Mouse (Mus musculus): ENCODE measurements around the gene Sema5b. TPM values are rescaled to one million over a fixed set of nuclear protein-coding genes. Genes with fewer than 3 reads are reported as not detected.

Gene Sema5b
- total RNA-seq, 1 experiment from 2014 or later: not detected

DNA sequence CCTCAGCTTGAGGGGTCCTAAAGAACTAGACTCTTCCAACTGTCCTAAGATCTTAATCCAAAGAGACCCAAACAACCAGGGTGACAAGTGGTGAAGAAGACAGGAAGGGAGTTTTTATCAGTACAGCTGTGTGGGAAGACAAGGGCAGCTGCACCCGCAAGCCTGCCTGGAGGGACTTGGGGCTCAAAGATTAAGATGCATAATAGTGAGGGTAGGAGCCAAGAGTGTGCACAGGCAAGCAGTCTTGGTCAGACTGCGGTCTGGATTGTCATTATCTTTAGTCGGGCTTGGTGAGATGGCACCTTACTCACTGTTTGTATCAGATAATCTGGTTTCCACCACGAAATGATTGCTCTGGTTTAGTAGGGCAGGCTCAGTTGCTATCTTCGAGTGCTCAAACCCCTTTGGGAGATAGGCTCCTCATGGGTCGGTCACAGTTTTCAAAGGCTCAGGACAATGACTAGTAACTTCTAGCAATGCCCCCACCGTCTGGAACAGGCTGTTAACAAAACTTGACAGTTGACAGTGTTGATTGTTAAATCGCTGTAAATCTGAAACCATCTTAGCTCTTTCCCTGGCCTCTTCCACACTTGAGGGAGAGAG lies 136.7 kb downstream of the Sema5b start:
- no peak for ATAC-seq (replicated peaks; ENCODE audit: insufficient number of reproducible peaks, low FRiP score, low TSS enrichment, poor library complexity, severe bottlenecking)

DNA sequence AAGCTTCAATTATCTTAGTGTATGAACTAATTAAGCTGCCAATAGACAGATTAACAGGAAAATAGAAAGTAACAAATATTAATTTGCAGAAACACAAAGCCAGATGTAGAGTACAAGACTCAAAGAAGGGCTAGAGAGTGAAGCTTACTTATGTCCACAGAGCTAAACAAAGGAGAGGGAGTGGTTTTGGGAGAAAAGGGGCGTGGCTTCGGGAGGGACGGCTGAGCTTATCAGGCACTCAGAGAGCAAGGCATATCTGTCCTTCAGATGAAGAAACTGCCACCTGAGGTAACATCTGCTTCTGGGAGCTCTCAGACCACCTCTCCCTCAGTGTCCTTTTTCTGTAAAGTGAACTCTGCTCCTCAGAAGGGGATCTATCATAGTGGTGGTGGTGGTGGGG lies 137.5 kb downstream of the Sema5b start:
- no peak for ATAC-seq (replicated peaks; ENCODE audit: insufficient number of reproducible peaks, low FRiP score, low TSS enrichment, poor library complexity, severe bottlenecking)

DNA sequence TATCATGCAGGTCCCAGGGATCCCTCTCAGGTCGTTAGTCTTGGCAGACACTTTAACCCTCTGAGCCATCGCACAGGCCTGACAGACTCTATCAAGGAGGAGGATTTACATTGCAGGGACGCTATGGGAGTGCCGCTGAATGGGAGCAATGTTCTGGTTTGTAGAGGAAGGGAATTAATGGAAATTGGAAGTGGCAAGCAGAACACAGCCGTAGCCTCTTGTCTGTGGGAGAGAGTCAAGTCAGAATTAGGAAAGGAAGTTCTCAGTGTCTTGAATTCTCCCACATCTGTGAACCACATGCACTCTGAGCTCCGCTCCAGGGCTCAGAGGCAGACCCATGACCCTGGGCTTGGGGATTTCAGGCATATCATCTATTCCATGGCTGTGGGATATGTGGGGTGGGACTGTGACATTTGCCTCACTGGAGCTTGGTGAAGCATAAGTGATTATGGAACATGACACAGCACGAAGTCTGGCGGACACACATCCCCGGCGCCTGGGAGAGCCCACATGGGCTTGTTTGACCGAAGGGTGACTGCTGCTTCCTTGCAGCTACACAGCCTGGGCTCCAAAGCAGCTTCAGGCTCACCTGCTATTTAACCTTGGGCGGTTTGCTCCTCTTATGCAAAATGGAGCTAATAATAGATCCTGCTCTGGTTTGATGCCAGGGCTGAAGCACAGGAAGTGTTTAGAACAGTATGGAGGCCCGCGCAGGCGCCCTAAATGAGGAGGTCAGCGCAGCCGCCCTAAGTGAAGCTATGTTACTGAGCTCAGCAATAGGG lies 140.6 kb downstream of the Sema5b start:
- ATAC-seq (replicated peaks; ENCODE audit: insufficient number of reproducible peaks, low FRiP score, low TSS enrichment, poor library complexity, severe bottlenecking): no peak

DNA sequence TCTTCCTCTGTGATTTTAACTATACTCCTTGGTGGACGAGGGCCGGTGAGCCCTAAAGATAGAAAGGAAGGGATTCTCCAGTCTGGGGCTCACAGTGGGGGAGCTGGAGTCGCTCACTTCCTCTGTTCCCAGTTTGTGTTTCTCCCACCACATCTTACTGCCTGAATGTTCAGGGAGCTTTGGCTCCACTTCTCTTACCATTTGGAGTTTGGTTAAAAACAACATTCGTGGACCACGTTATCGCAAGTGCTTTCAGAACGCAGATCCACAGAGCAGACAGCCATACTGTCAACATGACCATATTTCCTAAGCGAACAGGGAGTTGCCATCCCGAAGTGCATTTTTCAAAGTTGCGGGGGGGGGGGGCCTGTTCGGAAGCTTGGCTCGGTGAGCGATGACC lies 144.1 kb downstream of the Sema5b start:
- ATAC-seq (replicated peaks; ENCODE audit: insufficient number of reproducible peaks, low FRiP score, low TSS enrichment, poor library complexity, severe bottlenecking): no peak

DNA sequence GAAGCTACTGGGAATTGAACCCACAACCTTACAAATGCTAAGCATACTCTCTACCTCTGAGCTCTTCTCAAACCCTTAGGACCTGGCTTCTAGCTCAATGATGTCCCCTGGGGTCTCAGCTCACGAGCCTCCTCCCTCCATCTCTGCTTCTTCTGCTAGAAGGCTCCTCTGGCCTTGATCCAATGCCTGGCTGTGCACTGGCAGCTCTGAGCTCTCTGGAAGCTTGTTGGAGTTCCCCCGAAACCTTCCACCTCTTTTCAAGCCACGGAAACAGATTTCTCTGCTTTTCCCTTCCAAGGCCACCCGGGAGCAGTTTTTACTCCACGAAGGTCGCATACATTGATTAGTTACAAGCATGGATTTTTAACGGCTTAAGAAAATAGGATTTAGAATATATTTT lies 145.5 kb downstream of the Sema5b start:
- ATAC-seq (replicated peaks; ENCODE audit: insufficient number of reproducible peaks, low FRiP score, low TSS enrichment, poor library complexity, severe bottlenecking): no peak

DNA sequence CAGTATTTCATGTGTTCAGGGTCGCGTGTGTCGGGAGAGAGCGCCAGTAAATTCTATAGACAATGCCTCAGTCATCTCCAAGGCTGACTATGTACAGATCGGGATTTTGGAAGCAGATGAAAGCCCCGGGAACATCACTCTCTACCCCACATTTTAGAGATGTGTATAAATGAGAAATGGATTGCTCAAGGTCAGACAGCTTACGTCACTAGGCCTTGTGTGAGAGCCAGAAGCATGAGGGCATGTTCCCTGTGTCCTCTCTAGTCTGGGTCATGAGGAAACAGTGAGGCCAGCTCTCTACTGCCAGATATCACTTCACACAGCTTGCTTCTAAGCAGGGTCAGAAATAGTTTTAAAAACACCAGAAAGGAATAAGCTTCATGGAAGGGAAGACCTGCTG lies 150.7 kb downstream of the Sema5b start:
- ATAC-seq (replicated peaks; ENCODE audit: insufficient number of reproducible peaks, low FRiP score, low TSS enrichment, poor library complexity, severe bottlenecking): no peak

DNA sequence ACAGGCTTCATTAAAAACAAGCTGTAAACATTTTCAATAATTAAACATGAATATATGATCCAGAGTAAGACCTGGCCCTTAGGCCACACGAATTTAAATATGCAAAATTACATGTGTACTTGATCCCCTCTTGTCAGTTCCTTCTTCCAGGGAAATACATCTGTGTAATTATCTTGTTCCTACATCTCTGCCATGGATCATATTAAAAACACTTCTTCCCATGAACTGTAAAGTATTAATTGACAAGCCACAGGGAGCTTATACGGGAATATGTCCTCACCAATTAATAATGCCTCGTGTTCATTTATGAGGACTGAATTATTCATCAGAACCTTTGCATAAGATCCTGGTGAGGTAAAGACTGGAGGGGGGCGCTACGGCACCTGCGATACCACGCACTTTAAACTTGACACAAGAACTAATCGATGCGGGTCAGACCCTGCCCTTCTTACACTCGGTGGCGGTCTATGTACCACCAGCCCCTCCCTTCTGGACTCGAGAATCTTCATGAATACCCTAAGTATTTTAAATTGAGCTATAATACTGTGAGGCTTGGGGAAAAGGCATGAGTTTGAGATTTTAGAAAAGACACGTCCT lies 153.4 kb downstream of the Sema5b start:
- ATAC-seq (replicated peaks; ENCODE audit: insufficient number of reproducible peaks, low FRiP score, low TSS enrichment, poor library complexity, severe bottlenecking): no peak

DNA sequence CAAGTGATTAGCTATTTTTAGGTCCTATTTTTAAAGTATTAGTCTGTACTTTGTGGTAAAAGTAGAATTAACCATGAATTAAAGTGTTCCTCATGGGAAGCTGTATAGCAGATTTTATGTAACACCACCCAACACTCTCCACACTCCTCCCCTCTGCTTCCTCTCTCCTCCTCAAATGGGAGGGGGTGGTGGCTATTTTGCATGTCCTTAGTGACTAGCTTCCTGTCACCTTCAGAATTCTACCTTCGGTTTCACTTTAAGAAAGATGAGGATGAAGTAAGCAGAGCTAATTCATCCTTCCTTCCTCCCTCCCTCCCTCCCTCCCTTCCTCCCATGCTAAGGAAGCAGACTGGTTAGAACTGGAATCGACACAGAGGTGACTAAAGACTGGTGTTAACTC lies 155.2 kb downstream of the Sema5b start:
- ATAC-seq (replicated peaks; ENCODE audit: insufficient number of reproducible peaks, low FRiP score, low TSS enrichment, poor library complexity, severe bottlenecking): no peak

DNA sequence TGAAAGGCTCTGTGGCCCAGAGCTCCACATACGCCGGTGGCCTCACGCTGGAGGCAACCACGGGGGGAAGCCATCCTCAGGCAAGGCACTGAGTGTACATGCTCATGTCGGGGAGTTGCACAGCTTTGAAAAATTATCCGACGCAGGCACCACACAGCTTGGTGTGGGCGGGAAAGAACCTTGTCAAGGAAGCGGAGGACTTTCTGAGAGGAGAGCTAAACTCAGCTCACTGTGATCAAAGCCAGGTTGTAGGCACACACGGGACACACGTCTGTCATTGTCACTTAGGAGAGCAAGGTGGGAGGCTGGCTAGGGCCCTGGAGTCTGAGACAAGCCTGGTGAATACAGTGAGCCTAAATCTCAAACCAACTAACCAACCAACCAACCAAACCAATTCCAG lies 160.9 kb downstream of the Sema5b start:
- ATAC-seq (replicated peaks; ENCODE audit: insufficient number of reproducible peaks, low FRiP score, low TSS enrichment, poor library complexity, severe bottlenecking): no peak

DNA sequence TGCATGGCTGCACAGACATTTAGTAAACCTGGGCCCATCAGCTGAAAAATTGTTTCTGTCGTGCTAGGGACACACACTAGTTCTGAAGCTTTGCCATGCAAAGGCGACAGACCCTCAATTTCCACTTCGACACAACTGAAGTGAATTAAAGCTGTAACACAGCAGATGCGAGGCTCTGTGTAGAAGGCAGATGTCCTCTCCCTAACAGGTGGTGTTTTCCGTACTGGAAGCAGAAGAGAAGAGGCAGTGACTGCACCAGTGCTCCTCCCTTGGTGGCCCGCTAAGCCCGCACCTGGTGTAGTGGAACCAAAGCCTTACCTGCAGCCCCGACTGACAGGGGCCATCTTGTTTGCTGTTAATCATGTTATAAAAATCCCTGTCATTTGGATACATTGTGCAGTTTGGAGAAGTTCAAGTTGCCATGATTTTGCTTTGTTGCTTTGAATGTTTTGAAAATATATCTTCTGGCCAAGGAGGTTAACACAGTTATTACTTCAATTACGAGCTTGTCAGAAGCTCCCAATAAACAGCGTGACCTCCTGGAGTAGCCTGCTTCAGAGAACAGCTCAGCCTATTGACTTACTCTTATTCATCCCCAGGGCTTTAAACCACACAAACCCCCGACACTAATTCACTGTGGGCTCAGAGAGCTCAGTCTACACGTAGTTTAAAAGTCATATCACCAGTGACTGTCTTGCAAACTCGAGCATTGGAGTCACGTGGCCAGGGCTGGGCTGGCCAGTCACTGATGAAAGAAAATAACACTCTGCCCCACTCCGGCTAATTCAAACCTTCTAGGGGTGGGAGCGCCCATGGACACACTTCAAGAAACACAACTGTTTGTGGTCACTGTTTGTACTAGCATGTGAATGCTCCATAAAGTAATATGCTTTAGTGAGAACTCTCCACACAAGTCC lies 163.1 kb downstream of the Sema5b start:
- ATAC-seq (replicated peaks; ENCODE audit: insufficient number of reproducible peaks, low FRiP score, low TSS enrichment, poor library complexity, severe bottlenecking): no peak

DNA sequence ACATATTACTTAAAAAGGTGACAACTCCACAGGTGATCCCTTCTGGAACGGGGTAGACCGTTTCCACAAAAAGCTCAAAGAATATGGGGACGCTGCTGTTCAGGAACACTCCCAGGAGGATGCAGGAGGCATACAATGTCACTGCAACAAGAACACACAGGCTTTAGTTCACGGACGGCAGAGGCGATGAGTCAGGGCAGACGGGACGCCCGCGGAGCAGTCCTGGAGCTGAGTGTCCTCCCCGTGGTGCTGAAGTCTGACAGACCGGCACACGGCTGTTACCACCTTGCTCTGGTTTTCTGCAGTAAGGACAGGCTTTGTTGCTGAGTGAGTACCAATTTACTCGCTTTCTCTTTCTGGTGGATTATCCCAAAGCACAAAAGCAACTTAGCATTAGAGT lies 163.9 kb downstream of the Sema5b start:
- no peak for ATAC-seq (replicated peaks; ENCODE audit: insufficient number of reproducible peaks, low FRiP score, low TSS enrichment, poor library complexity, severe bottlenecking)

DNA sequence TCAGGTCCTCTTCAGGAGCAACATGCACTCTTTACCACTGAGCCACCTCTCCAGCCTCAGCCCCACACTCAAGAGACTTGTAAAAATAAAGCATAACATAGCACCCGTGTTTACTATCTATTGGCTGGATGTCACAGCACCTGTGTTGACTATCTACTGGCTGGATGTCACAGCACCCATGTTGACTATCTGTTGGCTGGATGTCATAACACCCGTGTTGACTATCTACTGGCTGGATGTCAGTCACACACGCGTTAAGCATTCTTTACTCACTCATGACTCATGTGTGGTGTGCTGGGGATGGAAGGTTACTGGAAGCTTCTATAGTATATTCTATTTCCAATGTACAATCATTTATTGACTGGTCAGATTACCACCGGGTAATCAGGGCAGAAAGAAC lies 166.1 kb downstream of the Sema5b start:
- ATAC-seq (replicated peaks; ENCODE audit: insufficient number of reproducible peaks, low FRiP score, low TSS enrichment, poor library complexity, severe bottlenecking): no peak

DNA sequence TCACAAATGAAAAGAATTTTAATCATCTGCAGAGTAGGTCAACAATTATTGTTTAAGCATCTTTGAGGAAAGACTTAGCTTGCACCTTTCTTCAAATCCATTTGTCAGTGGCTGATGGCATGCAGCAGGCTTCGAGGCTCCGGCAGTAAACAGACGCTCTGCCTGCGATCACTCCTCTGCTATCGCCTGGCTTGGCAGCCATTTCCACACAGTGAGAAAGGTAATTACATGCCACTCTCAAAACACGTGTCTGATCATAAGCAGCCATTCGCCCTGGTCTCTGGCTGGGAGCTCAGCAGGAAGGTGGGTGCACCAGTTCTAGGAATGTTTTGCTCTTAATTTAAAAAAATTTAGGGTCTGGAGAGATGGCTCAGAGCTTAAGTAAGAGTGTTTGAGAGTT lies 170.1 kb downstream of the Sema5b start:
- ATAC-seq (replicated peaks; ENCODE audit: insufficient number of reproducible peaks, low FRiP score, low TSS enrichment, poor library complexity, severe bottlenecking): no peak

DNA sequence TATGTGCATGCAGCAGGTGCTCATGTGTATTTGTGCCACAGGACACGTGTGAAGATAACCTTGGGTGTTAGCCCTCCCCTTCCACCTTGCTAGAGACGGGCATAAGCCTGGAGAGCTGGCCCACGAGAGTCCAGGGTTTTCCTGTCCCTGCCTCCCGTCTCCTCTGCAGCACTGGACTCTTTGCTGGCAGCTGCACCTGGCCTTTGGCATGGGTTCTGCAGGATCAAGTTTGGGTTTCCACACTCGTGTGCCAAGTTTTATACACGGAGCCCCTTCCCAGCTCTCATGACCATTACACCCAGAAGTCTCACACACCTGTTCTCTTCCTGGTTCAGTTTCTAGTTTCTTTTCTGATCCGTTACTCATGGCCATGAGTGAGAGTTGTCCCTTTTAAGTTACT lies 172.7 kb downstream of the Sema5b start:
- ATAC-seq (replicated peaks; ENCODE audit: insufficient number of reproducible peaks, low FRiP score, low TSS enrichment, poor library complexity, severe bottlenecking): no peak

Other genes with a start within 250 kb of the Sema5b start
- gene Sec22a, start 177.2 kb upstream of the Sema5b start, total RNA-seq (2017): 10.1 to 15.3 TPM (median 12.6 TPM) in 3 replicates
- gene Pdia5, start 50.3 kb upstream of the Sema5b start, total RNA-seq (2017): not detected in 3 replicates
- 4.1 to 5.7 TPM (median 5.6 TPM) in 3 replicates for gene Dirc2, start 228.2 kb downstream of the Sema5b start, total RNA-seq (2017)
- 6.5 to 8.8 TPM (median 8.4 TPM) in 3 replicates for gene Hspbap1, start 229.2 kb downstream of the Sema5b start, total RNA-seq (2017)